Mouse (Mus musculus): ENCODE results near the gene Trat1.

Trat1 gene

GRCm38 (mm10) chr16:48720259-48720658, 51.6 kb downstream of the Trat1 start:
- no peak for DNase-seq (ENCODE audit: low read depth in 2 of 2, low spot score in 2 of 2)

DNA sequence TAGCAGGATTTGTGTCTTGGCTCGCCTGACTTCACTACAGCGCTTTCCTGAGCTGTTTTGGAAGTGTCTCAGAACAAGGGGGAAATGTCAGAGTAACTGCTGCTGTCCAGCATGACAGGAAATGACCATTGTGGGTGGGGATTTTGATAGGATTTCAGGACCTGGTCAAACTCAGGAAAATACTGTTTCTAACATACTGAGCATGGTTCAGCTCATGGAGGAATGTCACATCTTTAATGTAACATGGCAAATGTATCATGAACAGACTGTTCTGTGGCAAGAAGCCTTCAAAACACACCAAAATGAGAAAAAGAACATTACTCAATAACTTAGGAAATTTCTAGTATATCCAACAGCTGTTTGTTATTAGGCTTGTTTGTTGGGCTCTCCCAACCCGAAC, 52.1 kb downstream of the Trat1 start:
- no peak for DNase-seq (ENCODE audit: low read depth in 2 of 2, low spot score in 2 of 2)

GRCm38 (mm10) chr16:48716343-48716742, 55.5 kb downstream of the Trat1 start:
- DNase-seq (ENCODE audit: low read depth in 2 of 2, low spot score in 2 of 2): no peak

GRCm38 (mm10) chr16:48701896-48702295, 69.9 kb downstream of the Trat1 start:
- DNase-seq (ENCODE audit: low read depth in 2 of 2, low spot score in 2 of 2): no peak
